Mouse (Mus musculus): Measurements from ENCODE around the gene Pus1.

Pus1 gene

DNA sequence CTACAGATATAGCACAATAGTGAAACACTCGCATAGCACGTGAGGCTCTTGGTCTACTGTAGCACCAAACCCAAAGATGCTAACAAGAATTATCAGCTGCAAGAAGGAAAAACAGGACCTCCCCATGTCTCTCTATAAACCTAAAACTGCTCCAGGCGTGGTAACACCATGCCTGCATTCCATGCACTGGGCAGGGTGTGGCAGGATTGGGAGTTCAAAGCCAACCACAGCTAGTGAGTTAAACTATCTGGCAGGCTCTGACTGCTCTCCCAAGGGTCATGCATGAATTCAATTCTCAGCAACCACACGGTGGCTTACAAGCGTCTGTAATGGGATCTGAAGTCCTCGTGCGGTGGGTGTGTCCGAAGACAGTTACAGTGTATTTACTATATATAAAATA, 2.7 kb upstream of the Pus1 start:
- intact Hi-C loops (cut with DNase I) = no loop called here

DNA sequence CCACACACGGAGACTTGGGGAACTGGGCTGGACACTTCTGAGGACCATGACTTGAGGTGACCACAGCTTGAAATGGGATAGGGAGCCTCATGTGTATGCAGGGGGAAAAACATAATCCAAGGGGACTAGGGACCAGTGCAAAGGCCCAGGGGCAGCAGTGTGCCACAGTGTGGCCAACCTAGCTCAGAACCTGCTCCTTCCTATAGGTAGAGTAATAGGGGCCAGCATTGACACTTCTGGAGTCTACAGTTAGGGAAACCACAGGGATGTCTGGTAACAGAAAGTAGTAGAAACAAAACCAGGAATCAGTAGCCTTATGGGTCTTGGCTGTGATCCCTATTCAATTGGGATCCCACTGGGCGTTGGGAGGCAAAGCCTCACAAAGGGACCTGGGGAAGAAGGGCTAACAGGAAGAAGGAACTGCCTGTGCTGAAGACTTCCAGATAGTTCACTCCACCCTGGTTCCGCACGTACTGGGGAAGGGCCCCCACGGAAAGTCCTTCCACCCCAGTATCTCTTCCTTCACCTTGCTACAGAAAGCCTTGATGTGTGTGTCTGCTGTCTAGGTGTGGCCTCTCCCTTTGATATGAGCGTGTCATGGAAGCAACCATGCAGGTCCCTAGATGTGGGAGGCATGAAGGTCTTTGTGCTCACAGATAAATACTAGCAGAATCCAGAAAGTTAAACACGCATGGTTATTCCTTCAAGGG, 1.2 kb upstream of the Pus1 start:
- intact Hi-C loops (cut with DNase I) = no loop called here

DNA sequence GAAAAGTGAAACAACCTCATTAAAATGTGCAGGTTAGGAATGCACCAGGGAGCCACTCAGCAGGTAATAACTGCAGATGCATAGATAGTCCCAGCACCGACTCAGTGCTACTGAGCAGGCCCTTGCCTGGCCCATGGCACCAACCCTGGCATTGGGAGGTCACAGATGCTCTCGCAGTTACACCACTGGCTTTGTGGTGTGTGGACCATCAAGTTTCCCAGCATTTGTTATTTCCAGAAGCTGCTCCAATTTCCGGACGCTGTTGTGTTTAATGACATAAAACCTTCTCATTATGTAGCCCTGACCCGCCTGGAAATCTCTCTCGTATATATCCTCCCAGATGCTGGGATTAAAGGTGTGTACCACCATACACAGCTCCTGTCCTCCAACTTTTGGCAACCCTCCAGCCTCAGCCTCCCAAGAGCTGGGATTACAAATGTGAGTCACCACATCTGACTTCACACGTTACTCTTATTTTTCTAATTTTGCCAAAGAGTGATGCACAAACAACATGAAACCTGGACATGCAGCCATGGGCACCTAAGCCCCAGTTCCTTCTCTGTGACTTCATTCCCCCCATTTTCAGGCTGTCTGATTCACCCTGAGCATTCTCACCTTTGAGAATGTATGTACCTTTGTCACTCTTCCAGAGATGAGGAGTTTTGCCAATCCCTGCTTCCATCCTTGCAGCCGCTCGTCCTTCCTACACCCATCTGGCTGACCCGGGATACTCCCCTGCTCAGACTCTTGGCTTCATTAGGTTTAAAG, 486 bp upstream of the Pus1 start:
- intact Hi-C loops (cut with DNase I) = no loop called here

DNA sequence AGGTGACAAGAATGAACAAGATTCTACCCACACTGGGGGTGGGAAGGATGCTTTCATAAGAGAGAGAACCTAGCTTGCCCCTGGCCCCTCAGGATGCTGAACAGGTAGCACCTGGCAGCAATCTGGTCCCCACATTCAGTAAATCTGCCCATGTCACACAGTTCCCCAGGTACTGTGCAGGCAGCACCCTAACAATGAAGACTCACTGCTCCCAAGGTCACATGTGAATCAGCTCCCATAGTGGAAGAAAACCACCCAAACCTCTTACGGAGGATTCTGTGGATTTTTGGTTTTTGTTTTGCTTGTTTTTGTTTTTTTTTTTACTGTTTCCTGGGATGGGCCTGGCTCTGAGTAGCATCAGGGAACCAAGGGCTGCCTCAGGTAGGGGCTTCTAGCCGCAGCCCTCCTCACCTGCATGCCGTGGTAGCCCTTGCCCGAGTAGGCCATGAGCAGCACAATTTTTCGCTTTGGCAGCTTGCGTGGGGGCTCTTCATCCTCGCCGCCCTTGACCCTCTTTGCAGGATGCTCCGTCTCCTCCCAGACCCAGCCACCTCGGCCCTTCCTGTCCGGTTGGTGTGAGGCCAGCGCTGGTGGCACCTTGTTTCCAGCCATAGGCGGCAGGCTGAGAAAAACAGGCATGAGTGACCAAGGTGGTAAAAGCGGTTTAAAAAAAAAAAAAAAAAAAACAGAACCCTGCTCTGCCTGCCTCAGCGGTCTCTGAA, 1.0 kb downstream of the Pus1 start:
- intact Hi-C loops (cut with DNase I) = no loop called here

- intact Hi-C loops (cut with DNase I) = no loop called here
These were observed 2.2 kb downstream of the Pus1 start for GRCm38 (mm10) chr5:110778263-110778662.

GRCm38 (mm10) chr5:110776141-110776540, 4.3 kb downstream of the Pus1 start:
- intact Hi-C loops (cut with DNase I) = no loop called here

DNA sequence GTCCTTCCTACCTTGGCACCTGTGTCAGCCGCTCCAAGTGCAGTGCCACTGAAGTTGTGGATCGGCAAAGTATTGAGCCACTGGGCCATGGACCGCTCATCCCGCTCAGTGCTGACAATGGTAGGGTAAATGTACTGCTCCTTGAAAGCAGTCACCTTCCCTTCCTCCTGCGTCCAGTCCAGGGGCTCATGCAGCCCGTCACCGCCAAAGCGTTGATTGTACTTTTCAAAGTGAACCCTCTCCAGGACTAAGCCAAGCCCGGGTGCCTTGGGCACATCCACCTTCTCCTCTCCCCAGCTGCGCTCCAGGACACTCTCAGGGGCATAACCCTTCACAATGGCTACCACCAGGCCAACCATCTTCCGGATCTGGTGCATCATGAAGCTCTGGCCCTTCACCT, 5.9 kb downstream of the Pus1 start:
- intact Hi-C loops (cut with DNase I) = loop anchor here (5.0 kb wide), 1 partner anchor 33 kb away; no protein-coding TSS in a partner anchor

DNA sequence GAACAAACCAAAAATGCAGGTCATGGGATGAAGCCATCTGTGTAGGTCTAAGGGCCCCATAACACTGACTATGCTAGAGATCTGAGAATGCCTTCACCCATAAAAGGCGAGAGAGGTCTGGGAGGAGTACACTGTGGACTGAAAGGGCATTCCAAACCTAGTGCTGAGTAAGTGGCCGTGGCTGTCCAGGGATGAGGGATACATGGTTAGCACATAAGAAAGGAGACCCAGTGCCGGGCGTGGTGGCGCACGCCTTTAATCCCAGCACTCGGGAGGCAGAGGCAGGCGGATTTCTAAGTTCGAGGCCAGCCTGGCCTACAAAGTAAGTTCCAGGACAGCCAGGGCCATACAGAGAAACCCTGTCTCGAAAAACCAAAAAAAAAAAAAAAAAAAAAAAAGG, 7.5 kb downstream of the Pus1 start:
- intact Hi-C loops (cut with DNase I) = loop anchor here (5.0 kb wide), 1 partner anchor 34 kb away; no protein-coding TSS in a partner anchor

DNA sequence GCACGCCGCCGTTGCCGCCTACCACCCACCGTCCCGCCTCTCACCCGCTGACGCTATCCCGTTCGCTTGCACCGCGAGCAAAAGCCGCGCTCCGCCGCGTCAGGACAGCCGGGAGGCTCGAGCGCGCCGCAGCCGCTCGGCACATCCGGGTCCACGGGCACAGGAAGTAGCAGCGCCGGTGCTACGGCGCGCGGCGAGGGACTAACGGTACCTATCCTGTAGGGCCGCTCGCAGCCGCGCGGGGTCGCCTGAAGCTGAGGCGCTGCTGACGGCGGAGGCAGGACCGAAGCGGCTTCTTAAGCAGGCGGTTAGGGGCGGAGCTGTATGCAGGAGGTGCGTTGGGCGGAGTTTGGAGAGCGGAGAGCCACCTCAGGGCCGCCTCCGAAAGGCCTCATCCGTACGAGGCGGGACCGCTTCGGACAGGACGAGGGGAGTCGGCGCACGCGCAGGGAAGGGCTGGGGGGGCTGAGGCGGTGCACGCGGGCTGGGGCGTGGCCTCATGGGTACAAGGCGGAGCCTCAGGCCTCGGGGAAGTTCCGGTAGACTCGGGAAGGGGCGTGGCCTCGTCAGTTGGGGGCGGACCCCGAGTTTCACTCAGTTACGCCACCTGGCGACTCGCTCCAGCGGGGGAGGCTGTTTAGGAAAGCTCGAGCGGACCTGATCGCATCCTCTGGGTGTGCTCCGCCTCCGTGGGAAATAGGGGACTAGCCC, 9.9 kb downstream of the Pus1 start, which contains the start of gene Ep400:
Ep400 (minus strand) TSS at position 270 of the 711 bp plus-strand sequence.
- intact Hi-C loops (cut with DNase I) = loop anchor here (5.0 kb wide), 1 partner anchor 37 kb away; no protein-coding TSS in a partner anchor

GRCm38 (mm10) chr5:110770031-110770445, 10.4 kb downstream of the Pus1 start:
- intact Hi-C loops (cut with DNase I) = loop anchor here (5.0 kb wide), 1 partner anchor 37 kb away; no protein-coding TSS in a partner anchor

- intact Hi-C loops (cut with DNase I) = loop anchor here (5.0 kb wide), 1 partner anchor 42 kb away; no protein-coding TSS in a partner anchor
These were observed 11.2 kb downstream of the Pus1 start for GRCm38 (mm10) chr5:110769272-110769671.

DNA sequence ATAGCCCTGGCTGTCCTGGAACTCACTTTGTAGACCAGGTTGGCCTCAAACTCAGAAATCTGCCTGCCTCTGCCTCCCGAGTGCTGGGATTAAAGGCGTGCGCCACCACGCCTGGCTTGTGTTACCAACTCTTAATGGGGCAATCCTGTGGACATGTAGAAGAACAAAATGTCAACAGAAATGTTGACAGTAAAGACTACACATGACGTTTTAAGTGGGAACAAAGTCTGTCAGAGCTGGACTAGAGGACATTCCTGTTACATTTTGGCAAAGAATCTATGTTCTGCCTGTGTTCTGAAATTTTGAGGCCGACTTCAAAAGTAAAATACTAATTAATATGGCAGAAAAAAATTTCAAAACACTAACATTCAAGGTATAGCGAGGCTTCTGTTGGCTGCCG, 16.6 kb downstream of the Pus1 start:
- intact Hi-C loops (cut with DNase I) = no loop called here

DNA sequence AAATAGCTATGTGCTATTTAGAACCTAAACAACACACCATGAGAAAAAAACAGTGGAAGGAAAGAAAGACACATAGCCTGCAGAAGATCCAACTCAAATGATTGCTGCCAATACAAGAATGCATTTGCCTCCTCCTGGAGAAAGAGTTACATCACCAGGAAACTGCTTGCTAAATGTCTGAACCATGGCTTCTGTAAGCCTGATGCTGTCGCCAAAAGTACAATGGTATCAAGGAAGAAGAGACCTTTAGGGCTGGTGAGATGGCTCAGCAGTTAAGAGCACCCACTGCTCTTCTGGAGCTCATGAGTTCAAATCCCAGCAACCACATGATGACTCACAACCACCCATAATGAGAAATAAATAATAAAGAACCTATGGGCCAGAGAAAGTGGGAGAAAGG, 35.4 kb downstream of the Pus1 start:
- intact Hi-C loops (cut with DNase I) = no loop called here

DNA sequence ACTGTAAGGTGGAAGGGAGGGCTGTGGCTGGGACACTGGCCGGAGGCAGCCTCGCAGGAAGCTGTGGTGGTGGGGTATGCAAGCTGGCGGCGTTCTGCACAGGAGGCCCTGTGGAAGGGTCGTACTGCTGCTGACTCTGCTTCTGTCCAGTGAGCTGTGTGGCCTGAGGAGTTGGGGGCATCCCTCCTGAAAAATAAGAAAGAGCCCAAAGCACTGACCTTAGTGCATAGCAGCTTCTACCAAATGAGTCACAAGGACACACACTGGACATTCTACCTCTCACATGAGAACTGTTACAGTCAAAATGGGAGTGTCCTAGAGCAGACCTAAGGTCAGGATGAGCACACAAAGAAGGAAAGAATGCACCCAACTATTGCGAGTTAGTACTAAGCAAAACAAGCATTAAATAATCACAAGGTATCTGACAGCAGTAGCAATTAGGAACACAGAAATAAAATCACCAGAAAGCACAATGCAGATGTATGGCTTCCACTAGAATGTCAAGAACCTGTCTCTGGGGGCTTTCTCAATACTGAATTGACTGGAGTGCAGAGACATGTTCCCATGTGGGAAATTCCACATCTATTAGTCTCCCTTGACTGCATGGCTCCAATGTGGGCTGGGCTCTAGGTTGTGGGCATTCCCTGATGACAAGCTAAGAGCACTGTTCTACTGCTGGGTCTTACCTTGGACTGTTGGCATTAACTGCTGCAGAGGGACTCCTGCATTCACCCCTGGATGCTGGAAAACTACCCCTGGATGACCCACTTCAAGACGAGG, 40.8 kb downstream of the Pus1 start:
- intact Hi-C loops (cut with DNase I) = no loop called here

DNA sequence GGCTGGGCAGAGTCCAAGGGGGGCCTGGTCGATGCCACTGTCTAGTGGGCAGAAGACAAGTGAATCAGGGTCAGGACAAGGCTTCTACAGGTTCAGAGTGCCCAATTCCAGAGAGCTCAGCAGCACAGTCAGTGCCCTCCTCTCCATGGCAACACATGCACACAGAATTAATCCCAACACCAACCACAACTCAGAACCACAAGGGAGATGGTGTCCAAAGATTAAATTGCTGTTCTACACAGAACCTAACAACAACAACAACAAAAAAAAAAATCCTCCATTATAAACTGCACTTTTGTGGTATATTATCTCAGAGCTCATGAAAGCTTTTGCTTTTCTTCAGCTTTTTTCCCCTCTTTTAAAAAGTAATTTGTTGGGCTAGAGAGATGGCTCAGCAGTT, 44.9 kb downstream of the Pus1 start:
- intact Hi-C loops (cut with DNase I) = no loop called here

DNA sequence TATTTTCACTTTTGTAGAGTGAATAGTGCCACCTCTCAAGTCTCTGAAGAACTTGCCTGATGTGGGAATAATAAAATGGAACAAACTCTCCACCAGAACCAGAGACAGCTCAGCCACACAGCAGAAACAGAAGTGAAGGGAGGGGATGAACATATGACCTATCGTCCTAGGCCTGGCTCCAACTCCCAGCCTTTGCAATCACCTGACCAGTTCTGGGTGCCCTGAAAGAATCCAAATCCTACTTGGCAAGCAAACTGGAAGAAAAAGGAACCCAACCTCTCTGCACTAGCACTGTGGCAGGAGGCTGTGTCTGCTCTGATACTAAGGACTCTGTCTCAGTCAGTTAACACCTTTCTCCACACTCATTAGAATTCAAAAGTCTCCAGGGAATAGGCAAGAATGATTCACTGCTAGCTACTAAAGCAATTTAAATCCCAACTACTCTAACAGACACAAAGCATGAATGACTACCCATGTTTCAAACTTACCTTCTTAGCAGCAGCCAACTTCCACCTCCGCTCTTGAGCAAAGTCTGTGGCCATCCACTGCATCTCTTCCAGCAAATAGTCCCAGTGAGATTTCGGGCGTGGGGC, 47.1 kb downstream of the Pus1 start:
- intact Hi-C loops (cut with DNase I) = no loop called here

DNA sequence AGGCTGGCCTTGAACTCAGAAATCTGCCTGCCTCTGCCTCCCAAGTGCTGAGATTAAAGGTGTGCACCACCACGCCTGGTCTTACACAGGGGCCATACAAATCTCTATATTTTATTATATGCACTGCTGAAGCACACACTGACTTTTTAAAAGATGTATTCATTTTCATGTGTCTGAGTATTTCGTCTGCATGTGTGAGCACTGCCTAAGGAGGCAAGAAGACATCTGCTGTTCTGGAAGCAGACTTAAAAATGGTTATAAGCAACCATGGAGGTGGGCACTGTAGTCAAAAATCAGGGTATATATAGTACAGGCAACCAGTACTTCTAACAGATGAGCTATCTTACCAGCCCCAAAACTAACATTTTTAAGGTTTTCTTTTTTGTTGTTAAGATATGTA, 49.2 kb downstream of the Pus1 start:
- intact Hi-C loops (cut with DNase I) = no loop called here

- intact Hi-C loops (cut with DNase I) = loop anchor here (5.0 kb wide), 1 partner anchor 39 kb away; no protein-coding TSS in a partner anchor
These were observed 52.6 kb downstream of the Pus1 start for GRCm38 (mm10) chr5:110727850-110728249.

Measured in adrenal gland (tissue).